Mouse (Mus musculus) ES-Bruce4 (cell line): ENCODE measurements around the gene Gtpbp1.

ENCODE experiments used
- CTCF ChIP-seq: IDR thresholded peaks from one replicate; pipeline ENCODE4 v1.8.1; 2011; ENCODE audit warnings: low read depth, low read length
- EP300 ChIP-seq: IDR thresholded peaks from 2 replicates; pipeline ENCODE4 v1.6.1; 2011; ENCODE audit warnings: low read depth, low read length; ENCODE audit not compliant: insufficient read depth
- POLR2A ChIP-seq: IDR thresholded peaks from one replicate; pipeline ENCODE4 v1.8.1; 2011; ENCODE audit warnings: low read length; ENCODE audit not compliant: insufficient read depth

DNA sequence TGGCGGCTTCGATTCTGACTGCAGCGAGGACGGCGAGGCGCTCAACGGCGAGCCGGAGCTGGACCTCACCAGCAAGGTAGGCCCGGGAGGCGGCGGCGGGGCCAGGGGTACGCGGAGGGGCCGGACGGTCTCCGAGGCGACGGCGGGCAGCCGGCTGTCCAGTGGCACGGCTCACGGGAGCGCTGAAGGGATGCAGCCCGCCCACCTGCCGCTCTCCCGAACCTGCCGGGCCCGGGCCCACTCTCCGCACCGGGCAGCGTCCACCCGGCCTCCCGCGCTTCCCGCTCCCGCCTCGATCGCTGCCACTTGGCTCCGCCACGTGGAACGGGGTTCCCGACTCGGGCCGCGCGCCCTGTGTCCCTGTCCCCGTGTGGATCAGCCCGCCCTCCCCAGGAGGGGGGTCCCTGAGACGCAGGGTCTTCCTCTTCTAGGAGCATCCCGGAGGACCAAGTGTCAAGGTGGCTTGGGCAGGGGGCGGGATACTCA, 421 bp downstream of the Gtpbp1 start:
- TF ChIP-seq POLR2A (no peak), CTCF (no peak), EP300 (no peak)
